Comparison of ENCODE assay signal across 14 mouse cellular contexts in the genomic region with DNA sequence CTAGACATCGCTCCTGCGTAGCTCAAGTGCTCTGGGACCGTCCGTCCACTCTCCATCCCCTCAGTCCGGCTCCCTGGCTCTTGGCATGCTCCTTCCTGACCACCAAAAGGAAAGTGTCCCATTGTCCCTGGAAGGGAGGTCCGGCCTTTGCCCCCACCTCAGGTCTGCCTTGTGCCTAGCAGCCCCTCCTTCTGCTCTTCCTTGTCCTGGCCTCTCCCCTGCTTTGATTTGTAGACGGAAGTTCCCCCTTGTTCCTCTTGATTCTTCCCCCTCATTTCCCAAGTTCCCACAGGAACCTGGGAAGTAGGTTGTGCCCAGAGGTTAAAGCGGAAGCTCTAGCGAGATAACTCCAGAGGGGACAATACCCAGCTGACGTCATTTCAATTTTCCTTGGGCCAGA.
DNase-seq lines count a peak whose midpoint lies in the region; ATAC-seq lines count a peak whose summit lies in the region.
"Had no signal": no experiment of that assay in that cellular context is flagged by ENCODE, and none has a peak within 500 bp of the region (broad histone marks: within the 10 kb centered on the region; RNA-seq: fewer than 3 reads in every experiment).

No protein-coding gene starts in this region.

- 81% methylated on average over 10 of the region's 10 CpGs for WGBS in kidney, embryonic 14.5 days
- WGBS in heart, embryonic 14.5 days = 60% methylated on average over 10 of the region's 10 CpGs

- H3K36me3 ChIP-seq in kidney, embryonic 14.5 days (ENCODE audit: control insufficient read depth, insufficient read depth, low read length) = peaks cover 40% of the 10 kb centered on the region
- H3K36me3 ChIP-seq in heart, embryonic 14.5 days (ENCODE audit: control insufficient read depth, insufficient read depth, low read length) = peaks cover 35% of the 10 kb centered on the region

- peaks cover 6% of the 10 kb centered on the region; the same call in 1 of the 2 replicates for H3K4me1 ChIP-seq in kidney, embryonic 14.5 days (ENCODE audit: control insufficient read depth, insufficient read depth, low read length)
- no peaks in the 10 kb centered on the region; a peak in 2 of 4 replicates for H3K4me1 ChIP-seq in heart, embryonic 14.5 days (ENCODE audit: control insufficient read depth in 2 of 2, insufficient read depth in 2 of 2, low read length in 2 of 2)
- H3K4me1 ChIP-seq: limb, embryonic 12.5 days had no signal

- H3K9ac ChIP-seq in kidney, embryonic 14.5 days (ENCODE audit: low read depth, low read length) = no peak overlapping the region
- no peak overlapping the region for H3K9ac ChIP-seq in heart, embryonic 14.5 days (ENCODE audit: low read length)
- H3K9ac ChIP-seq: limb, embryonic 12.5 days; stomach, embryonic 15.5 days had no signal

- no peak overlapping the region for H3K4me3 ChIP-seq in kidney, embryonic 14.5 days (ENCODE audit: low read length)
- H3K4me3 ChIP-seq in heart, embryonic 14.5 days (ENCODE audit: control insufficient read depth in 1 of 2, insufficient read depth in 1 of 2, low read depth in 1 of 2, low read length in 2 of 2) = no peak overlapping the region
- H3K4me3 ChIP-seq: embryonic facial prominence, embryonic 10.5 days; limb, embryonic 12.5 days; stomach, embryonic 15.5 days had no signal

- DNase-seq in adrenal gland, postnatal 14 days = peak; percentile 48
- no peak for DNase-seq in adrenal gland, adult 8-10 months
- DNase-seq in kidney, adult 8-10 months = peak; percentile 41 to 42
- peak; percentile 35 to 59 for DNase-seq in kidney, postnatal 4 days
- DNase-seq in right cerebral cortex, adult 18-20 months = no peak
- DNase-seq: cerebellum, adult 9-11 months; right cerebral cortex, postnatal 4 days; thymus, postnatal 25 days had no signal

- H3K9me3 ChIP-seq in kidney, embryonic 14.5 days (ENCODE audit: control insufficient read depth, low read length) = no peaks in the 10 kb centered on the region
- H3K9me3 ChIP-seq in heart, embryonic 14.5 days (ENCODE audit: control insufficient read depth, low read length) = no peaks in the 10 kb centered on the region
- H3K9me3 ChIP-seq: embryonic facial prominence, embryonic 10.5 days; limb, embryonic 12.5 days; stomach, embryonic 15.5 days had no signal

- no peaks in the 10 kb centered on the region for H3K27me3 ChIP-seq in kidney, embryonic 14.5 days (ENCODE audit: control insufficient read depth, insufficient read depth, low read length)
- H3K27me3 ChIP-seq in heart, embryonic 14.5 days (ENCODE audit: control insufficient read depth, insufficient read depth, low read length) = no peaks in the 10 kb centered on the region
- H3K27me3 ChIP-seq: limb, embryonic 12.5 days; stomach, embryonic 15.5 days had no signal

- no peak overlapping the region for H3K4me2 ChIP-seq in kidney, embryonic 14.5 days (replicated peaks; ENCODE audit: low read depth, low read length)
- no peak overlapping the region for H3K4me2 ChIP-seq in heart, embryonic 14.5 days (ENCODE audit: low read length)
- H3K4me2 ChIP-seq: limb, embryonic 12.5 days; stomach, embryonic 15.5 days had no signal

- no peak for ATAC-seq in kidney, embryonic 14.5 days (ENCODE audit: low FRiP score, low TSS enrichment)
- peak; percentile 54; the same call in 1 of the 2 replicates for ATAC-seq in heart, embryonic 14.5 days (ENCODE audit: insufficient number of reproducible peaks, insufficient read depth, low FRiP score, low read depth)
- no peak for ATAC-seq in granulocyte monocyte progenitor cell, adult 5-6 weeks (replicated peaks; ENCODE audit: poor library complexity, severe bottlenecking)

- H3K27ac ChIP-seq in kidney, embryonic 14.5 days (ENCODE audit: low read depth, low read length) = no peak overlapping the region
- peak overlapping the region; percentile 28 to 41; a peak in 1 of 4 replicates for H3K27ac ChIP-seq in heart, embryonic 14.5 days (replicated peaks in 1 of 2; ENCODE audit: control insufficient read depth in 1 of 2, insufficient read depth in 1 of 2, low read depth in 2 of 2, low read length in 2 of 2)
- H3K27ac ChIP-seq: embryonic facial prominence, embryonic 10.5 days; limb, embryonic 12.5 days; stomach, embryonic 15.5 days had no signal

Comparison
In these comparisons a context has a peak if more than half of its experiments do, and no peak if none do; other contexts are left out.
1. DNase-seq: peak in adrenal gland, postnatal 14 days (single experiment), kidney, adult 8-10 months (2 of 2) and kidney, postnatal 4 days (2 of 2); none in adrenal gland, adult 8-10 months (single experiment) and right cerebral cortex, adult 18-20 months (single experiment).